In genomic region chr15:64542250-64542901, GRCm38 (mm10) we compare ENCODE assay signal across 13 mouse cellular contexts.
A peak's percentile ranks its signal among the peaks of the same experiment; 100 is the strongest.
DNase-seq lines count a peak whose midpoint lies in the region; ATAC-seq lines count a peak whose summit lies in the region.
"Had no signal": no experiment of that assay in that cellular context is flagged by ENCODE, and none has a peak within 500 bp of the region (broad histone marks: within the 10 kb centered on the region; RNA-seq: fewer than 3 reads in every experiment).

No protein-coding gene starts in this region.

- no peaks in the 10 kb centered on the region for H3K36me3 ChIP-seq in neural tube, embryonic 15.5 days
- H3K36me3 ChIP-seq in liver, embryonic 11.5 days (ENCODE audit: control insufficient read depth, insufficient read depth, low read length), result no peaks in the 10 kb centered on the region
- H3K36me3 ChIP-seq: embryonic facial prominence, embryonic 12.5 days; heart, embryonic 15.5 days had no signal

- 45% methylated on average over 8 of the region's 8 CpGs for WGBS in neural tube, embryonic 15.5 days
- 81% methylated on average over 8 of the region's 8 CpGs for WGBS in liver, embryonic 11.5 days

- ATAC-seq in neural tube, embryonic 15.5 days (ENCODE audit: low FRiP score), result peak; percentile 74
- no peak for ATAC-seq in liver, embryonic 11.5 days (replicated peaks; ENCODE audit: low FRiP score)
- no peak for ATAC-seq in activated CD4-positive, CD25-positive, alpha-beta regulatory T cell, adult 4 months
- ATAC-seq: forebrain, embryonic 14.5 days had no signal

- no peaks in the 10 kb centered on the region for H3K9me3 ChIP-seq in neural tube, embryonic 15.5 days (replicated peaks)
- no peaks in the 10 kb centered on the region for H3K9me3 ChIP-seq in liver, embryonic 11.5 days (ENCODE audit: control insufficient read depth, low read length)
- H3K9me3 ChIP-seq: embryonic facial prominence, embryonic 12.5 days; heart, embryonic 15.5 days had no signal

- DNase-seq in adrenal gland, postnatal 36 days, result peak; percentile 13 to 15
- no peak for DNase-seq in adrenal gland, postnatal 25 days
- DNase-seq in layer of hippocampus, adult 9-11 months, result peak; percentile 50
- DNase-seq in layer of hippocampus, adult 18-20 months (ENCODE audit: low spot score in 2 of 2), result no peak
- DNase-seq in heart, adult 9 months (ENCODE audit: low spot score in 2 of 2), result peak; percentile 92 to 93
- DNase-seq in liver, embryonic 11.5 days (ENCODE audit: low spot score), result no peak
- DNase-seq: cerebellum, adult 9-10 months; lung, postnatal 14 days had no signal

- H3K4me1 ChIP-seq in neural tube, embryonic 15.5 days, result peaks cover 15% of the 10 kb centered on the region; the same call in 1 of the 2 replicates
- H3K4me1 ChIP-seq in liver, embryonic 11.5 days (replicated peaks; ENCODE audit: control insufficient read depth, insufficient read depth, low read length), result no peaks in the 10 kb centered on the region
- H3K4me1 ChIP-seq: embryonic facial prominence, embryonic 12.5 days; heart, embryonic 15.5 days had no signal

- H3K27me3 ChIP-seq in neural tube, embryonic 15.5 days (replicated peaks), result no peaks in the 10 kb centered on the region
- H3K27me3 ChIP-seq in liver, embryonic 11.5 days (replicated peaks; ENCODE audit: control insufficient read depth, insufficient read depth, low read length), result no peaks in the 10 kb centered on the region
- H3K27me3 ChIP-seq: embryonic facial prominence, embryonic 12.5 days; heart, embryonic 15.5 days had no signal

- H3K4me3 ChIP-seq in neural tube, embryonic 15.5 days (replicated peaks), result no peak overlapping the region
- no peak overlapping the region for H3K4me3 ChIP-seq in liver, embryonic 11.5 days (ENCODE audit: low read depth, low read length)
- H3K4me3 ChIP-seq: embryonic facial prominence, embryonic 12.5 days; heart, embryonic 15.5 days had no signal

- H3K9ac ChIP-seq in neural tube, embryonic 15.5 days (replicated peaks), result no peak overlapping the region
- no peak overlapping the region for H3K9ac ChIP-seq in liver, embryonic 11.5 days (ENCODE audit: low read depth, low read length)
- H3K9ac ChIP-seq: embryonic facial prominence, embryonic 12.5 days; heart, embryonic 15.5 days had no signal

- H3K27ac ChIP-seq in neural tube, embryonic 15.5 days (replicated peaks), result peak overlapping the region; percentile 54; the same call in 1 of the 2 replicates
- no peak overlapping the region for H3K27ac ChIP-seq in liver, embryonic 11.5 days (ENCODE audit: low read depth, low read length)
- H3K27ac ChIP-seq: embryonic facial prominence, embryonic 12.5 days; heart, embryonic 15.5 days had no signal

- no peak overlapping the region for H3K4me2 ChIP-seq in neural tube, embryonic 15.5 days
- H3K4me2 ChIP-seq in liver, embryonic 11.5 days, result no peak overlapping the region
- H3K4me2 ChIP-seq: embryonic facial prominence, embryonic 12.5 days; heart, embryonic 15.5 days had no signal

Comparison
In these comparisons a context has a peak if more than half of its experiments do, and no peak if none do; other contexts are left out.
1. DNase-seq: peak in adrenal gland, postnatal 36 days (2 of 2), layer of hippocampus, adult 9-11 months (single experiment) and heart, adult 9 months (2 of 2); none in adrenal gland, postnatal 25 days (single experiment), layer of hippocampus, adult 18-20 months (0 of 2) and liver, embryonic 11.5 days (single experiment).